Mouse (Mus musculus) ES-Bruce4 (cell line): ENCODE data around the gene Gm20379.

Experiments used
- CTCF ChIP-seq: IDR thresholded peaks from one replicate; pipeline ENCODE4 v1.8.1; 2011; ENCODE audit warnings: low read depth, low read length
- EP300 ChIP-seq: IDR thresholded peaks from 2 replicates; pipeline ENCODE4 v1.6.1; 2011; ENCODE audit warnings: low read depth, low read length; ENCODE audit not compliant: insufficient read depth

GRCm38 (mm10) chr13:92304291-92304690 is 1.5 kb upstream of the Gm20379 start:
- TF ChIP-seq CTCF (no peak), EP300 (no peak)
